8 mouse cellular contexts compared by ENCODE assay signal in genomic region chr11:88719601-88720000, GRCm38 (mm10). TPM values are rescaled to one million over a fixed set of nuclear protein-coding genes. Genes with fewer than 3 reads are reported as not detected.
DNase-seq lines count a peak whose midpoint lies in the region; ATAC-seq and TF ChIP-seq lines count a peak whose summit lies in the region.

No protein-coding gene starts in this region.

- H3K4me2 ChIP-seq in heart, embryonic 15.5 days: peak overlapping the region; percentile 91
- H3K4me2 ChIP-seq in forebrain, embryonic 14.5 days (ENCODE audit: low read length): peak overlapping the region; percentile 82
- H3K4me2 ChIP-seq in liver, embryonic 16.5 days (ENCODE audit: low read depth, low read length): peak overlapping the region; percentile 96

- TF ChIP-seq POLR2A in ES-Bruce4 (IDR thresholded peaks at IDR 0.05; ENCODE audit: insufficient read depth, low read length): no peak
- no peak for TF ChIP-seq POLR2A in lung, adult 2 months (IDR thresholded peaks at IDR 0.05; ENCODE audit: borderline replicate concordance, extremely low read depth, low read depth, low read length)

- no peak for ATAC-seq in heart, embryonic 15.5 days (replicated peaks; ENCODE audit: insufficient number of reproducible peaks, insufficient read depth, low FRiP score, low read depth)
- no peak for ATAC-seq in forebrain, embryonic 14.5 days
- ATAC-seq in liver, embryonic 16.5 days (ENCODE audit: low read depth): no peak

- H3K27ac ChIP-seq in heart, embryonic 15.5 days: peak overlapping the region; percentile 98
- H3K27ac ChIP-seq in ES-Bruce4 (ENCODE audit: insufficient read depth, low read length): no peak overlapping the region
- H3K27ac ChIP-seq in forebrain, embryonic 14.5 days (ENCODE audit: low read depth, low read length): no peak overlapping the region
- peak overlapping the region; percentile 25 for H3K27ac ChIP-seq in liver, embryonic 16.5 days (ENCODE audit: low read length)

- H3K36me3 ChIP-seq in heart, embryonic 15.5 days: no peaks in the 10 kb centered on the region
- H3K36me3 ChIP-seq in ES-Bruce4 (ENCODE audit: control insufficient read depth, insufficient read depth, low read length, poor library complexity, severe bottlenecking): no peaks in the 10 kb centered on the region; the same call in 1 of the 2 replicates
- no peaks in the 10 kb centered on the region for H3K36me3 ChIP-seq in forebrain, embryonic 14.5 days (ENCODE audit: control insufficient read depth, insufficient read depth, low read length)
- no peaks in the 10 kb centered on the region for H3K36me3 ChIP-seq in liver, embryonic 16.5 days (ENCODE audit: control insufficient read depth, insufficient read depth)

- H3K9ac ChIP-seq in heart, embryonic 15.5 days: no peak overlapping the region
- peak overlapping the region; percentile 100; the same call in 1 of the 2 replicates for H3K9ac ChIP-seq in ES-Bruce4 (ENCODE audit: low read depth, poor library complexity, severe bottlenecking)
- peak overlapping the region; percentile 76; the same call in 1 of the 2 replicates for H3K9ac ChIP-seq in forebrain, embryonic 14.5 days (ENCODE audit: low read length)
- no peak overlapping the region for H3K9ac ChIP-seq in liver, embryonic 16.5 days (ENCODE audit: low read depth, low read length)

- no peaks in the 10 kb centered on the region for H3K27me3 ChIP-seq in heart, embryonic 15.5 days
- H3K27me3 ChIP-seq in ES-Bruce4 (ENCODE audit: control insufficient read depth, insufficient read depth, low read length, poor library complexity, severe bottlenecking): no peaks in the 10 kb centered on the region
- H3K27me3 ChIP-seq in forebrain, embryonic 14.5 days (replicated peaks; ENCODE audit: control insufficient read depth, insufficient read depth, low read length): no peaks in the 10 kb centered on the region
- H3K27me3 ChIP-seq in liver, embryonic 16.5 days (ENCODE audit: control insufficient read depth, insufficient read depth, low read depth, low read length): no peaks in the 10 kb centered on the region

- no peak for TF ChIP-seq CTCF in ES-Bruce4 (IDR thresholded peaks at IDR 0.05; ENCODE audit: low read depth, low read length)
- no peak for TF ChIP-seq CTCF in lung, adult 2 months (IDR thresholded peaks at IDR 0.05; ENCODE audit: insufficient read depth, low read length)

- peaks cover 36% of the 10 kb centered on the region for H3K4me1 ChIP-seq in heart, embryonic 15.5 days (replicated peaks)
- peaks cover 4% of the 10 kb centered on the region for H3K4me1 ChIP-seq in ES-Bruce4 (ENCODE audit: control insufficient read depth, insufficient read depth, low read length)
- peaks cover 14% of the 10 kb centered on the region for H3K4me1 ChIP-seq in forebrain, embryonic 14.5 days (ENCODE audit: control insufficient read depth, insufficient read depth, low read length)
- H3K4me1 ChIP-seq in liver, embryonic 16.5 days (ENCODE audit: control insufficient read depth, low read depth, low read length): peaks cover 43% of the 10 kb centered on the region
- H3K4me1 ChIP-seq in lung, adult 2 months (ENCODE audit: control insufficient read depth, insufficient read depth, low read length): peaks cover 3% of the 10 kb centered on the region; the same call in 1 of the 2 replicates

- WGBS in heart, embryonic 15.5 days: 63% methylated on average over 3 of the region's 3 CpGs
- 45% methylated on average over 3 of the region's 3 CpGs for WGBS in forebrain, embryonic 14.5 days
- 62% methylated on average over 3 of the region's 3 CpGs for WGBS in liver, embryonic 16.5 days (ENCODE audit: insufficient replicate concordance)
- 62% methylated on average over 3 of the region's 3 CpGs for WGBS in lung, adult 2 months

- no peak for TF ChIP-seq EP300 in ES-Bruce4 (IDR thresholded peaks at IDR 0.05; ENCODE audit: insufficient read depth, low read depth, low read length)

- H3K9me3 ChIP-seq in heart, embryonic 15.5 days (replicated peaks): no peaks in the 10 kb centered on the region
- no peaks in the 10 kb centered on the region for H3K9me3 ChIP-seq in ES-Bruce4 (replicated peaks; ENCODE audit: control insufficient read depth, insufficient read depth, low read length, poor library complexity, severe bottlenecking)
- no peaks in the 10 kb centered on the region for H3K9me3 ChIP-seq in forebrain, embryonic 14.5 days (replicated peaks; ENCODE audit: control insufficient read depth, low read length)
- no peaks in the 10 kb centered on the region for H3K9me3 ChIP-seq in liver, embryonic 16.5 days (replicated peaks; ENCODE audit: control insufficient read depth, low read length)

- DNase-seq in heart, adult 9 months (ENCODE audit: low spot score in 2 of 2): no peak
- DNase-seq in forebrain, embryonic 14.5 days (ENCODE audit: low spot score): peak; percentile 39
- no peak for DNase-seq in cerebellum, postnatal 25 days
- DNase-seq in lung, adult 2 months: no peak
- no peak for DNase-seq in layer of hippocampus, postnatal 14 days (ENCODE audit: low spot score in 2 of 2)

- H3K4me3 ChIP-seq in heart, embryonic 15.5 days: peak overlapping the region; percentile 93
- H3K4me3 ChIP-seq in ES-Bruce4 (ENCODE audit: low read depth, low read length): no peak overlapping the region
- H3K4me3 ChIP-seq in forebrain, embryonic 14.5 days (ENCODE audit: low read depth, low read length): peak overlapping the region; percentile 89
- H3K4me3 ChIP-seq in liver, embryonic 16.5 days (ENCODE audit: low read depth, low read length): peak overlapping the region; percentile 92
- no peak overlapping the region for H3K4me3 ChIP-seq in lung, adult 2 months (replicated peaks; ENCODE audit: extremely low read depth, low read depth, low read length)

RNA-seq across cellular contexts. Expression of gene Msi2, which starts 1.3 kb away (rescaled TPM):
- 17.2 and 19.6 TPM in 2 replicates for polyA plus RNA-seq in heart, embryonic 15.5 days (2015; fragmentation: Nextera tagmentation; extraction: Ambion mirVana)
- 110 and 111 TPM in 2 replicates for polyA plus RNA-seq in ES-Bruce4 (2011; ENCODE audit: insufficient read depth, insufficient read length, low read depth, missing spikeins)
- 19.9 and 20.3 TPM in 2 replicates for polyA plus RNA-seq in forebrain, embryonic 14.5 days (2014; fragmentation: Nextera tagmentation; extraction: Ambion mirVana)
- polyA plus RNA-seq in liver, embryonic 16.5 days (2015; fragmentation: Nextera tagmentation; extraction: Ambion mirVana): 2.9 and 3.1 TPM in 2 replicates
- 28.6 and 29.5 TPM in 2 replicates for polyA plus RNA-seq in lung, adult 2 months (2012; rRNA removed)
- total RNA-seq in layer of hippocampus, postnatal 14 days (2021): 100 to 1,000 TPM; 116 to 121 TPM

Comparison
In these comparisons a context has a peak if more than half of its experiments do, and no peak if none do; other contexts are left out.
1. H3K27ac ChIP-seq: peak in heart, embryonic 15.5 days (single experiment) and liver, embryonic 16.5 days (single experiment); none in ES-Bruce4 (single experiment) and forebrain, embryonic 14.5 days (single experiment).
2. H3K4me3 ChIP-seq: peak in heart, embryonic 15.5 days (single experiment), forebrain, embryonic 14.5 days (single experiment) and liver, embryonic 16.5 days (single experiment); none in ES-Bruce4 (single experiment) and lung, adult 2 months (single experiment).
3. H3K9ac ChIP-seq: peak in ES-Bruce4 (single experiment) and forebrain, embryonic 14.5 days (single experiment); none in heart, embryonic 15.5 days (single experiment) and liver, embryonic 16.5 days (single experiment).
4. Peak in every context shown above with its lines, with median percentiles within 50 percentile points of each other: H3K4me2 ChIP-seq.